Mouse (Mus musculus) liver, embryonic 18 days (tissue): Measurements from ENCODE around the gene Psg29. TPM values are rescaled to one million over a fixed set of nuclear protein-coding genes. Genes with fewer than 3 reads are reported as not detected.

Experiments
- polyA plus RNA-seq: library from polyadenylated mRNA; depleted of rRNA; stranded (reverse); fragments of >200 nt; gene quantifications from 2 replicates; pipeline ENCODE4 v1.2.3, GENCODE M21; 2012; rRNA removed

Gene Psg29
- not detected in 2 replicates for polyA plus RNA-seq

DNA sequence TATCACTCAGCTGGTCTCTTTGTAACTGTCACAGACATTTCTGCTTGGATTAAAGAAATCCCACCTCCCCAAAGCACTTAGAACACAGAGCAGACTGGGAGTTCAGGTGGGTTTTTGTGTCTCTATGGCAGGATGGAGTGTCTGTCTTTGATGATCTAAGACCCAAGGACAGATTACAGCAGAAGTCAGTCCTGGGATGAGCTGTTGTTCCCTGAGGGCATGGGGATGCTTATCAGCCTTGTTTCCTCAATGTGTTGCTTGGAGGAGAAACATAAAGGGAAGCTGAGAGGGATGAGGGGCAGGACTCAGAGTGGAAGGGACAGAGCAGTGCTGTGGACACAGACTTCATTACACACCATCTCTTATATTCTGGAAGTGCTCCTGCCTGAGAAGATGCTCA lies at the start of gene Psg29:
Gene Psg29, plus strand, starts transcription at position 301 of the 400 bp plus-strand sequence.

Other genes starting within 250 kb of the Psg29 start
- 0.01 TPM in 2 replicates for gene Pnmal1, start 243.8 kb upstream of the Psg29 start, polyA plus RNA-seq
- gene Gm42372, start 220.4 kb upstream of the Psg29 start, polyA plus RNA-seq, result 0.01 TPM in 1 of 2 replicates, not detected in the other
- gene Ccdc8, start 210.8 kb upstream of the Psg29 start, polyA plus RNA-seq, result 3.1 and 3.7 TPM in 2 replicates
- gene Ppp5c, start 175.6 kb upstream of the Psg29 start, polyA plus RNA-seq, result 44.4 and 50.5 TPM in 2 replicates
- 13.2 and 22.6 TPM in 2 replicates for gene Hif3a, start 141.1 kb upstream of the Psg29 start, polyA plus RNA-seq
- 0.70 and 0.99 TPM in 2 replicates for gene Psg16, start 129.4 kb upstream of the Psg29 start, polyA plus RNA-seq
- 0.01 and 0.03 TPM in 2 replicates for gene Ceacam3, start 53.2 kb upstream of the Psg29 start, polyA plus RNA-seq